Comparison of ENCODE assay signal across 19 mouse cellular contexts in genomic region chr16:49800996-49801395, GRCm38 (mm10). TPM values are rescaled to one million over a fixed set of nuclear protein-coding genes. Genes with fewer than 3 reads are reported as not detected.
DNase-seq lines count a peak whose midpoint lies in the region; ATAC-seq and TF ChIP-seq lines count a peak whose summit lies in the region.
"Had no signal": no experiment of that assay in that cellular context is flagged by ENCODE, and none has a peak within 500 bp of the region (broad histone marks: within the 10 kb centered on the region; RNA-seq: fewer than 3 reads in every experiment).

No protein-coding gene starts in this region.

- no peak overlapping the region for H3K4me2 ChIP-seq in lung, embryonic 15.5 days
- H3K4me2 ChIP-seq in liver, embryonic 16.5 days (ENCODE audit: low read depth, low read length): peak overlapping the region; percentile 44; the same call in 1 of the 2 replicates
- H3K4me2 ChIP-seq in forebrain, embryonic 16.5 days (ENCODE audit: low read length): no peak overlapping the region
- H3K4me2 ChIP-seq: embryonic facial prominence, embryonic 12.5 days; heart, embryonic 15.5 days; midbrain, embryonic 13.5 days had no signal

- H3K4me1 ChIP-seq in erythroblast, embryonic 14.5 days (ENCODE audit: control insufficient read depth): peaks cover 99% of the 10 kb centered on the region
- peaks cover 21% of the 10 kb centered on the region for H3K4me1 ChIP-seq in lung, embryonic 15.5 days
- peaks cover 17% of the 10 kb centered on the region; the same call in 1 of the 2 replicates for H3K4me1 ChIP-seq in bone marrow, adult 2 months (ENCODE audit: control insufficient read depth, insufficient read depth, low read length)
- peaks cover 75% of the 10 kb centered on the region for H3K4me1 ChIP-seq in liver, embryonic 16.5 days (ENCODE audit: control insufficient read depth, low read depth, low read length)
- H3K4me1 ChIP-seq in forebrain, embryonic 16.5 days (replicated peaks; ENCODE audit: control insufficient read depth, insufficient read depth, low read length): peaks cover 7% of the 10 kb centered on the region

- H3K9me3 ChIP-seq in erythroblast, embryonic 14.5 days (ENCODE audit: control insufficient read depth, low read length): no peaks in the 10 kb centered on the region
- H3K9me3 ChIP-seq in lung, embryonic 15.5 days: no peaks in the 10 kb centered on the region
- no peaks in the 10 kb centered on the region for H3K9me3 ChIP-seq in liver, embryonic 16.5 days (replicated peaks; ENCODE audit: control insufficient read depth, low read length)
- H3K9me3 ChIP-seq in forebrain, embryonic 16.5 days (ENCODE audit: control insufficient read depth, low read length): no peaks in the 10 kb centered on the region
- H3K9me3 ChIP-seq: embryonic facial prominence, embryonic 12.5 days; heart, embryonic 15.5 days; hindbrain, embryonic 10.5 days; midbrain, embryonic 13.5 days had no signal

- TF ChIP-seq POLR2A in bone marrow, adult 2 months (IDR thresholded peaks at IDR 0.05; ENCODE audit: borderline replicate concordance, control insufficient read depth, low read depth, low read length): no peak

- peak overlapping the region; percentile 29; the same call in 1 of the 2 replicates for H3K27ac ChIP-seq in lung, embryonic 15.5 days
- peak overlapping the region; percentile 68 for H3K27ac ChIP-seq in bone marrow, adult 2 months (ENCODE audit: control insufficient read depth, insufficient read depth, low read depth, low read length, poor library complexity)
- peak overlapping the region; percentile 97 for H3K27ac ChIP-seq in liver, embryonic 16.5 days (ENCODE audit: low read length)
- H3K27ac ChIP-seq in forebrain, embryonic 16.5 days (ENCODE audit: low read length): no peak overlapping the region
- H3K27ac ChIP-seq: embryonic facial prominence, embryonic 12.5 days; heart, embryonic 15.5 days; macrophage; midbrain, embryonic 13.5 days had no signal

- no peaks in the 10 kb centered on the region for H3K27me3 ChIP-seq in erythroblast, embryonic 14.5 days (ENCODE audit: control insufficient read depth)
- H3K27me3 ChIP-seq in lung, embryonic 15.5 days: no peaks in the 10 kb centered on the region
- H3K27me3 ChIP-seq in liver, embryonic 16.5 days (ENCODE audit: control insufficient read depth, insufficient read depth, low read depth, low read length): no peaks in the 10 kb centered on the region
- no peaks in the 10 kb centered on the region for H3K27me3 ChIP-seq in forebrain, embryonic 16.5 days (replicated peaks; ENCODE audit: control insufficient read depth, insufficient read depth, low read length)
- H3K27me3 ChIP-seq: heart, embryonic 15.5 days; midbrain, embryonic 13.5 days had no signal

- no peak overlapping the region for H3K9ac ChIP-seq in lung, embryonic 15.5 days
- peak overlapping the region; percentile 54 for H3K9ac ChIP-seq in liver, embryonic 16.5 days (ENCODE audit: low read depth, low read length)
- no peak overlapping the region for H3K9ac ChIP-seq in forebrain, embryonic 16.5 days (replicated peaks; ENCODE audit: low read depth, low read length)
- H3K9ac ChIP-seq: embryonic facial prominence, embryonic 12.5 days; heart, embryonic 15.5 days; midbrain, embryonic 13.5 days had no signal

- no peak for DNase-seq in lung, postnatal 10 days
- DNase-seq in cerebellum, postnatal 25 days: no peak
- DNase-seq: adrenal gland, adult 8-10 months; cerebellum, adult 18-20 months; gastrocnemius, postnatal 10 days; heart, adult 18-20 months; retina, postnatal 1 day; thymus, postnatal 4 days had no signal

- ATAC-seq in erythroblast, adult 5-6 weeks (replicated peaks; ENCODE audit: low FRiP score, poor library complexity, severe bottlenecking): no peak
- 0 out of 2 replicates have a peak, but pooled peaks have one; percentile 9 for ATAC-seq in lung, embryonic 15.5 days (ENCODE audit: borderline replicate concordance, extremely low read depth, low FRiP score, low TSS enrichment)
- no peak for ATAC-seq in liver, embryonic 16.5 days (ENCODE audit: low read depth)
- no peak for ATAC-seq in forebrain, embryonic 16.5 days
- ATAC-seq: midbrain, embryonic 13.5 days had no signal

- H3K4me3 ChIP-seq in erythroblast, embryonic 14.5 days (replicated peaks): peak overlapping the region; percentile 5
- H3K4me3 ChIP-seq in lung, embryonic 15.5 days: no peak overlapping the region
- no peak overlapping the region for H3K4me3 ChIP-seq in bone marrow, adult 2 months (replicated peaks; ENCODE audit: control insufficient read depth, low read depth, low read length)
- H3K4me3 ChIP-seq in liver, embryonic 16.5 days (ENCODE audit: low read depth, low read length): no peak overlapping the region; the same call in 1 of the 2 replicates
- no peak overlapping the region for H3K4me3 ChIP-seq in forebrain, embryonic 16.5 days (replicated peaks; ENCODE audit: low read length)
- H3K4me3 ChIP-seq: embryonic facial prominence, embryonic 12.5 days; heart, embryonic 15.5 days; hindbrain, embryonic 10.5 days; midbrain, embryonic 13.5 days had no signal

- 54% methylated on average over 5 of the region's 5 CpGs for WGBS in lung, embryonic 15.5 days
- 31% methylated on average over 5 of the region's 5 CpGs for WGBS in bone marrow, adult 2 months
- WGBS in liver, embryonic 16.5 days (ENCODE audit: insufficient replicate concordance): 51% methylated on average over 5 of the region's 5 CpGs
- WGBS in forebrain, embryonic 16.5 days: 88% methylated on average over 5 of the region's 5 CpGs

- peaks cover 9% of the 10 kb centered on the region for H3K36me3 ChIP-seq in erythroblast, embryonic 14.5 days (ENCODE audit: control insufficient read depth)
- H3K36me3 ChIP-seq in lung, embryonic 15.5 days: no peaks in the 10 kb centered on the region
- no peaks in the 10 kb centered on the region for H3K36me3 ChIP-seq in liver, embryonic 16.5 days (ENCODE audit: control insufficient read depth, insufficient read depth)
- H3K36me3 ChIP-seq in forebrain, embryonic 16.5 days (ENCODE audit: control insufficient read depth, insufficient read depth): no peaks in the 10 kb centered on the region
- H3K36me3 ChIP-seq: embryonic facial prominence, embryonic 12.5 days; heart, embryonic 15.5 days; hindbrain, embryonic 10.5 days; midbrain, embryonic 13.5 days had no signal

- no peak for TF ChIP-seq CTCF in bone marrow, adult 2 months (IDR thresholded peaks at IDR 0.05; ENCODE audit: control insufficient read depth, insufficient read depth, low read length)

RNA-seq across cellular contexts. Expression of gene Cd47, which starts 0.7 kb away (rescaled TPM):
- polyA plus RNA-seq in erythroblast, embryonic 14.5 days (2012): 19.2 and 22.4 TPM in 2 replicates
- 738 and 836 TPM in 2 replicates for total RNA-seq in erythroblast, adult 5-6 weeks (2015; ENCODE audit: low replicate concordance)
- total RNA-seq in erythroblast, adult 5-6 weeks (2017; ENCODE audit: low replicate concordance): 851 and 940 TPM in 2 replicates
- 108 and 123 TPM in 2 replicates for polyA plus RNA-seq in lung, embryonic 15.5 days (2015; fragmentation: Nextera tagmentation; extraction: Ambion mirVana)
- 159 and 163 TPM in 2 replicates for polyA plus RNA-seq in bone marrow, adult 2 months (2011; ENCODE audit: insufficient read depth, insufficient read length, low replicate concordance, missing spikeins)
- 286 and 291 TPM in 2 replicates for polyA plus RNA-seq in liver, embryonic 16.5 days (2015; fragmentation: Nextera tagmentation; extraction: Ambion mirVana)
- polyA plus RNA-seq in forebrain, embryonic 16.5 days (2015; fragmentation: Nextera tagmentation; extraction: Ambion mirVana): 125 and 131 TPM in 2 replicates
